Mouse (Mus musculus): ENCODE results near the gene Hlcs. TPM values are rescaled to one million over a fixed set of nuclear protein-coding genes. Genes with fewer than 3 reads are reported as not detected.

Hlcs gene
- polyA plus RNA-seq, 1 experiment from 2014 or later, result 8.7 TPM

DNA sequence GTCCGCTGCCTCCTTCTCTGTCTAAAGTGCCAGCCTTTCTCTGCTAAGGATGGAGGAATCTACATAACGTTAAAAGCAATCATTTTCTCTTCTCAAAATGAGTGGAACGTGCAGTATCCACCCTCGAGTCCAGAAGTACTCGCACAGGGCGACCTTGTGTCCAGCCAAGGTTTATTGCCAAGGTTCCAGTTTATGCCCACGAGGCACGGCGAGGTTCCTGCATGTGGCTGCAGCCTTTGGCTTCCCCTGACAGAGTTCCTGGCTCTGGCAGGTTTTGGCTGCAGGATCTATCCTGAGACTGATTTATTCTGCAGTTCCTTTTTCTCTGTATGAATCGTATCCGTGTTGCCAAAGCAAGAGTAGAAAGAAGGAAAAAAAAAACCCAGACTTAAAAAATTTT is 150.3 kb downstream of the Hlcs start:
- Histone ChIP-seq H3K27me3 (replicated peaks) (peaks cover 11% of the 10 kb centered on the region; the same call in 1 of the 2 replicates), H3K9ac (replicated peaks) (no peak overlapping the region), H3K9me3 (replicated peaks) (no peaks in the 10 kb centered on the region), H3K36me3 (no peaks in the 10 kb centered on the region), H3K27ac (replicated peaks) (no peak overlapping the region), H3K4me1 (peaks cover 13% of the 10 kb centered on the region; the same call in 1 of the 2 replicates), H3K4me3 (replicated peaks) (no peak overlapping the region), H3K4me2 (no peak overlapping the region)
- ATAC-seq (ENCODE audit: low FRiP score), result no peak
- WGBS, result 75% methylated on average over 11 of the region's 11 CpGs

GRCm38 (mm10) chr16:94162000-94162399 is 151.4 kb downstream of the Hlcs start:
- H3K4me3 ChIP-seq (replicated peaks), result no peak overlapping the region
- H3K4me1 ChIP-seq, result peaks cover 13% of the 10 kb centered on the region; the same call in 1 of the 2 replicates
- H3K27me3 ChIP-seq (replicated peaks), result peaks cover 11% of the 10 kb centered on the region; the same call in 1 of the 2 replicates
- no peaks in the 10 kb centered on the region for H3K9me3 ChIP-seq (replicated peaks)
- ATAC-seq (ENCODE audit: low FRiP score), result no peak
- H3K9ac ChIP-seq (replicated peaks), result no peak overlapping the region
- no peak overlapping the region for H3K4me2 ChIP-seq
- no peaks in the 10 kb centered on the region for H3K36me3 ChIP-seq
- no peak overlapping the region for H3K27ac ChIP-seq (replicated peaks)
- WGBS, result 44% methylated on average over 6 of the region's 6 CpGs

- Histone ChIP-seq H3K9ac (replicated peaks) (no peak overlapping the region), H3K27ac (replicated peaks) (no peak overlapping the region), H3K27me3 (replicated peaks) (0 out of 2 replicates have a peak, but pooled peaks cover 9% of the 10 kb centered on the region), H3K4me3 (replicated peaks) (no peak overlapping the region), H3K36me3 (no peaks in the 10 kb centered on the region), H3K4me1 (peaks cover 15% of the 10 kb centered on the region), H3K9me3 (replicated peaks) (no peaks in the 10 kb centered on the region), H3K4me2 (no peak overlapping the region)
- 55% methylated on average over 8 of the region's 8 CpGs for WGBS
- no peak for ATAC-seq (ENCODE audit: low FRiP score)
These were observed 155.6 kb downstream of the Hlcs start for GRCm38 (mm10) chr16:94157819-94158218.

DNA sequence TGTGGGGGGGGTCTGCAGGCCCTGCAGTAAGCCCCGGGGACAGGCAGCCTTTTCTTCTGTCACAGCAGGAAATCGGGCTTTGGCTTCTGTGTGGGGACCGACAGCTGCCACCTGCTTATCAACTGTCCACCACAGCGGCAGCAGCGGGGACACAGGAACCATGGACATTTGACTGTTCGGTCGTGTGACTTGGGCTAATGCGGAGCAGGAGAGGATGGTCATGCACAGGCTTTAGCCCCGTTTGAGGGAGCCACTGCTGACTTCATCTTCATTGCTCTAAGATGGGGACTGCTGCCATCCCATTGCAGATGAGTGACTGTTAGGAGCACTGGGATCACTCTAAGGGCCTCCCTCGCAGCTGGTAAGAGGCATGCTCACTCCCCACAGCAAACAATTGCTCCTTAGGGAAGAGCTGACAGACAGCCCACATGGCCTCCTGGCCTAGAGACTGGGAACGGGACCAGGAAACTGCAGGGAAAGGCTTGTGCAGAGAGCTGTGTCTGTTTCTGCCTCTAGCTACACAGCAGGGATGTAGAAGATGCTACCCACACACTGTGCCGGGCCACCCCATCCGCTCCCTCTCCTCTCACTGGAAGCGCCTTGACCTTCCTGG is 158.2 kb downstream of the Hlcs start:
- Histone ChIP-seq H3K4me1 (peaks cover 25% of the 10 kb centered on the region), H3K27me3 (replicated peaks) (0 out of 2 replicates have a peak, but pooled peaks cover 11% of the 10 kb centered on the region), H3K36me3 (no peaks in the 10 kb centered on the region), H3K4me2 (0 out of 2 replicates have a peak overlapping the region, but pooled peaks have one; percentile 9), H3K4me3 (replicated peaks) (no peak overlapping the region), H3K27ac (replicated peaks) (no peak overlapping the region), H3K9ac (replicated peaks) (no peak overlapping the region), H3K9me3 (replicated peaks) (no peaks in the 10 kb centered on the region)
- 0 out of 2 replicates have a peak, but pooled peaks have one; percentile 48 for ATAC-seq (ENCODE audit: low FRiP score)
- WGBS, result 31% methylated on average over 14 of the region's 14 CpGs

DNA sequence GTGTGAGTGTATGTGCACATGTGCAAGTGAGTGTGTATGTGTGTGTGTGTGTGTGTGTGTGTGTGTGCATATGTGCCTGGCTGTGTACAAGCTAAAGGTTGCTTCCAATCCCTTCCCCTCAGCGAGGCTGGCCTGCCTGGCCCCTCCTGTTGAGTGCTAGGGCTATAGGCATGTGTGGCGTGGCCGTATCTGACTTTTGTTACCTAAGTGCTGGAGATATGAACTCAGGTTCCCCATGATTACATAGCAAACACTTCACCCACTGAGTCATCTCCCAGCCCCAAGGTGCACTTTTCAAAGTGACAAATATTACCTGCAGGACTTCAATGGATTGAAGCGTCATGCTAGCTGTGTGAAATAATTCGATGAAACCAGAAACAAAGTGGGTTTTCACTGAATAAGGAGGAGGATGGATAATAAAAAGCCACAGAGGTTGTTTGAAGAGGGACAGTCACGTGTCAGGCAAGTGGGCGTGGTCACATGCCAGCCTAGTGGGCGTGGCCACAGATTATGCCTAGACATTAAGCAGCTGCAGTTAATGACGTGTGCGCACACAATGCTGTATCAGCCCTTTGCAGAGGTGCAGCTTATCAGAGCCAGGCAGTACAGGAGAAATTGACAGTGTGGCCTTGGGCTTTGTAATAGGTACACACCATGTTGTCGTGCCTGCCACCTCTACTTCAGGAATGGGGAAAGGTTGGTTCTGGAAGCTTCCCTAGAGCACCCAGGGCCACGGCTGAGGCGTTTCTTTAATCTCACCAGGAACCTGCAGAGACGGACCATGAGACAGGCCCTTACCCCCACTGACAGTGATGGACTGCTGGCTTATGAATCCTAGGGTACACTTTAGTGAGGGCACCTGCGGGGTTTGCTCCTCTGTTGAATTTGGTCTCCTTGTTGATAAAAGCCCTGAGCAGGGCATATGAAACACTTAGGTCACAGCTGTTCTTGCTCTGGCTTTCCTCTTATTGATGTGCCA is 163.0 kb downstream of the Hlcs start:
- H3K9ac ChIP-seq (replicated peaks), result no peak overlapping the region
- no peaks in the 10 kb centered on the region for H3K36me3 ChIP-seq
- no peak overlapping the region for H3K27ac ChIP-seq (replicated peaks)
- ATAC-seq (ENCODE audit: low FRiP score), result no peak
- H3K27me3 ChIP-seq (replicated peaks), result peaks cover 17% of the 10 kb centered on the region
- H3K4me2 ChIP-seq, result no peak overlapping the region
- H3K4me1 ChIP-seq, result peaks cover 27% of the 10 kb centered on the region
- no peak overlapping the region for H3K4me3 ChIP-seq (replicated peaks)
- 75% methylated on average over 15 of the region's 15 CpGs for WGBS
- H3K9me3 ChIP-seq (replicated peaks), result no peaks in the 10 kb centered on the region

DNA sequence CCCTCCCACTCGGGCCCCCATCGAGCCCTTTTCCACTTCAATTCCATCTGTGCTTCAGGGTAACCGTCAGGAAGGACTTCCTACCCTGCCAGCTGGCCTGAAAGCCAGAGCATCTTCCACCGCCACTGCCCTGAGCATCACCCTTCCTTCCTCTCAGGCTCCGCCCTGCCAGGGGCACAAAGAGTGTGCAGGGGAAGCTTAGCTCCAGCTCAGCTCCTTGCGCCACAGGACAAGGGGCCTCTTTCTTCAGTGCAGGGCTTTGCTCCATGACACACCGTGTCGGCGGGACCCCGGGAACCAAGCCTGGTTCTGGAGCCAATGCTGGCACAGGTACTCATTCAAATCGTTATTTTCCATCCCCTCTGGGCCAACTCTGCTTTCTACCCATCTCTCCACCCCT is 165.2 kb downstream of the Hlcs start:
- 41% methylated on average over 11 of the region's 11 CpGs for WGBS
- Histone ChIP-seq H3K27me3 (replicated peaks) (peaks cover 24% of the 10 kb centered on the region), H3K4me2 (no peak overlapping the region), H3K9me3 (replicated peaks) (no peaks in the 10 kb centered on the region), H3K27ac (replicated peaks) (no peak overlapping the region), H3K36me3 (no peaks in the 10 kb centered on the region), H3K4me3 (replicated peaks) (no peak overlapping the region), H3K9ac (replicated peaks) (no peak overlapping the region), H3K4me1 (peaks cover 26% of the 10 kb centered on the region)
- no peak for ATAC-seq (ENCODE audit: low FRiP score)

DNA sequence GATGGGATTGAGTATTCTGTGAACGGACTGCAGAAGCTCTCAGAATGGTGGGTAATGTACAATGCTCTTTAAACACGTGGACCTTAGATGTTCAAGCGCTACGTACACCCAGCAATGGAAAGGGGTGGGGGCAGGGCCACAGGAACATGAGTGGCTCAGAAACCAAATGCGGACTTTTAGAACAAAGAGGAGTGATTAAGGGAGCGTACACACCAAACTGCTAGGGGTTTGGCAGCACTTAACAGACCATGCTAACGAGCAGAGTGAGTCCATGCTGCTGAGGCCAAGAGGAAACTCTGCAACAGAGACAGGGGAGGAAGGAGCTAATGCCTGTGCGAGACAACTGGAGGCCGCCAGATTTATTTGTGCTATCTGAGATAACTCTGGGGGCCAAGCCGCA is 170.0 kb downstream of the Hlcs start:
- Histone ChIP-seq H3K4me2 (peak overlapping the region; percentile 25; the same call in 1 of the 2 replicates), H3K9me3 (replicated peaks) (no peaks in the 10 kb centered on the region), H3K27me3 (replicated peaks) (peaks cover 7% of the 10 kb centered on the region; the same call in 1 of the 2 replicates), H3K4me3 (replicated peaks) (no peak overlapping the region), H3K36me3 (no peaks in the 10 kb centered on the region), H3K27ac (replicated peaks) (no peak overlapping the region), H3K9ac (replicated peaks) (no peak overlapping the region), H3K4me1 (peaks cover 25% of the 10 kb centered on the region)
- no peak for ATAC-seq (ENCODE audit: low FRiP score)
- WGBS, result 16% methylated on average over 10 of the region's 10 CpGs

GRCm38 (mm10) chr16:94140746-94141145 is 172.6 kb downstream of the Hlcs start:
- ATAC-seq (ENCODE audit: low FRiP score), result no peak
- Histone ChIP-seq H3K36me3 (no peaks in the 10 kb centered on the region), H3K4me2 (no peak overlapping the region), H3K4me3 (replicated peaks) (no peak overlapping the region), H3K9me3 (replicated peaks) (no peaks in the 10 kb centered on the region), H3K4me1 (peaks cover 22% of the 10 kb centered on the region), H3K9ac (replicated peaks) (no peak overlapping the region), H3K27me3 (replicated peaks) (peaks cover 7% of the 10 kb centered on the region; the same call in 1 of the 2 replicates), H3K27ac (replicated peaks) (no peak overlapping the region)
- WGBS, result 68% methylated on average over 10 of the region's 10 CpGs

GRCm38 (mm10) chr16:94134218-94134617 is 179.2 kb downstream of the Hlcs start:
- no peak for ATAC-seq (ENCODE audit: low FRiP score)
- Histone ChIP-seq H3K36me3 (no peaks in the 10 kb centered on the region), H3K4me3 (replicated peaks) (no peak overlapping the region), H3K9ac (replicated peaks) (no peak overlapping the region), H3K27ac (replicated peaks) (no peak overlapping the region), H3K27me3 (replicated peaks) (no peaks in the 10 kb centered on the region), H3K4me2 (no peak overlapping the region), H3K4me1 (no peaks in the 10 kb centered on the region), H3K9me3 (replicated peaks) (no peaks in the 10 kb centered on the region)
- 87% methylated on average over 10 of the region's 10 CpGs for WGBS

DNA sequence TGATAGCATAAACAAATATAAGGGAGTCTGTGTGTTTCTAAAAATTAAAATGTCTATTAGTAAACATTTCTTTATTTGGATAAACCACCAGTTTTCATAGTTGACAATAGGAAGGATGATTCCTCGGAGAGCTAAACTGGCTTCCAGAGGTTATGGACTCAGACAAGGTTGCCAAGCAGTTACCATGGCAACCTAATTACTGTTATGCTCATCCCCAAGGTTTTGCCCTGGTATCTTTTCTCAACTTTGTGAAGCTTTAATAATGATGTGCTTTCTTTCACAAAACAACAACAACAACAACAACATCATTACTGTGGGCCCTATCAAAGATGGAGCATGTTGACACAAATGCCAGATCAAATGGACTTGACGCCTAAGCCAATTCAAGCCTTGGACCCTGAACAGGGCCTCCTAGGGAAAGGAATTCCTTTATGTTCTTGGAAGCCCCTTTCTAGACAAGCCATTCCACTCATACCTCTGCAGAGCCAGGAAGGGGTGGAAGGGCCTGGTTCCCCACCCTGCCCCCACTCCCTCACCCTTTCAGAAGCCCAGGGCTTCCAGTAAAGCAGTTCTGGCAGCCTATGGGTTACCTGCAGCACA is 185.0 kb downstream of the Hlcs start:
- Histone ChIP-seq H3K36me3 (no peaks in the 10 kb centered on the region), H3K9me3 (replicated peaks) (no peaks in the 10 kb centered on the region), H3K27ac (replicated peaks) (no peak overlapping the region), H3K4me1 (peaks cover 22% of the 10 kb centered on the region), H3K4me2 (no peak overlapping the region), H3K4me3 (replicated peaks) (no peak overlapping the region), H3K9ac (replicated peaks) (no peak overlapping the region), H3K27me3 (replicated peaks) (peaks cover 38% of the 10 kb centered on the region)
- 30% methylated on average over 2 of the region's 2 CpGs for WGBS
- ATAC-seq (ENCODE audit: low FRiP score), result no peak

- Histone ChIP-seq H3K4me3 (replicated peaks) (peak overlapping the region; percentile 46; the same call in 1 of the 2 replicates), H3K4me1 (peaks cover 22% of the 10 kb centered on the region), H3K9me3 (replicated peaks) (no peaks in the 10 kb centered on the region), H3K36me3 (no peaks in the 10 kb centered on the region), H3K9ac (replicated peaks) (no peak overlapping the region), H3K27ac (replicated peaks) (no peak overlapping the region), H3K27me3 (replicated peaks) (peaks cover 60% of the 10 kb centered on the region), H3K4me2 (peak overlapping the region; percentile 97)
- 38% methylated on average over 9 of the region's 9 CpGs for WGBS
- ATAC-seq (ENCODE audit: low FRiP score), result no peak
These were observed 187.2 kb downstream of the Hlcs start for GRCm38 (mm10) chr16:94126200-94126599.

All from neural tube, embryonic 15.5 days (tissue).